Mouse (Mus musculus) E14TG2a.4 (cell line): ENCODE measurements around the gene Fry.

Experiments
- H3K27me3 ChIP-seq: 2 replicates; pipeline ENCODE4 v1.6.1; 2014; ENCODE audit warnings: low read length, control low read depth; ENCODE audit not compliant: insufficient read depth
- H3K36me3 ChIP-seq: 2 replicates; pipeline ENCODE4 v1.6.1; 2014; ENCODE audit warnings: low read length, control low read depth; ENCODE audit not compliant: insufficient read depth
- H3K4me1 ChIP-seq: replicated peaks from 2 replicates; pipeline ENCODE4 v1.6.1; 2014; ENCODE audit warnings: low read depth, low read length, control low read depth
- H3K4me3 ChIP-seq: replicated peaks from 2 replicates; pipeline ENCODE4 v1.5.1; 2014; ENCODE audit warnings: mild to moderate bottlenecking, low read length
- H3K9me3 ChIP-seq: 2 replicates; pipeline ENCODE4 v1.6.1; 2014; ENCODE audit warnings: low read length, control low read depth
- CTCF ChIP-seq: conservative IDR thresholded peaks from 2 replicates; pipeline ENCODE4 v1.5.1; 2014; ENCODE audit warnings: low read length
- NANOG ChIP-seq: IDR thresholded peaks from 2 replicates; pipeline ENCODE4 v1.6.1; 2014; ENCODE audit warnings: borderline replicate concordance, low read length, mixed read lengths
- POU5F1 ChIP-seq: IDR thresholded peaks from 2 replicates; pipeline ENCODE4 v1.6.1; 2014; ENCODE audit warnings: low read length, borderline replicate concordance

The Fry gene

DNA sequence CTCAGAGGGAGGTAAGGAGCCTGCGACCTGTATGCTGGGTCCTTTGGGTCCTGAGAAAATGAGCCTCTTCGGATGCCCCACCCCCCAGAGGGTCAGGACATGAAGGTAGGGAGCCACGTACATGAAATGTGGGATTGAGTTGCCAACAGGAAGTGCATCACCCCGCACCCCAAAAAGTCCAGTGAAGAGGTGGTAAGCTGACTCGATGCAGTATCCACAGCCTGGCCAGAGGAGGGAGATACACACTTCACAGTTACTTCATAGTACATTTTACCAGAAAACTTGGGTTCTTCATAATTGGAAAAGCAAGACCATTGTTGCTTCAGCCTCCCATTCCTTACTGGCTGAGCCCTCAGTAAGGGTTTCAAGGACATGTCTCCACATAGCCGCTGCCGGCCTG is 266.8 kb downstream of the Fry start:
- Histone ChIP-seq H3K36me3 (peaks cover 44% of the 10 kb centered on the region), H3K4me1 (no peaks in the 10 kb centered on the region), H3K4me3 (no peak overlapping the region), H3K9me3 (no peaks in the 10 kb centered on the region), H3K27me3 (no peaks in the 10 kb centered on the region)
- TF ChIP-seq POU5F1 (no peak), CTCF (no peak), NANOG (no peak)

DNA sequence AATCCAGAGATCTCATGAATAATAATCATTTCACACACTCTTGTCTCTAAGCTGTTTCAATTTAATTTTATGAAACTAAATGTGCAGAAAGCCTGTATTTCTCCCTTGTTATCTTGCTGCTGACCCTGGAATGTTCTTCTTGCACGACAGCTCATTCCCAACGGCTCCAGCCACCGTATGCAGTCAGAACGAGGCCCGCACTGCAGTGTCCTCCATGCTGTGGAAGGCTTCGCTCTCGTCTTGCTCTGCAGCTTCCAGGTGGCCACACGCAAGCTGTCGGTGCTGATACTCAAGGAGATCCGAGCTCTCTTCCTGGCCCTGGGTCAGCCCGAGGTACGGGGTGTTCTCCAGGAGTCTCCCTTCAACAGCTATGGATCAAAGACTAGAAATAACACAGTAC is 270.2 kb downstream of the Fry start:
- TF ChIP-seq NANOG (no peak), CTCF (no peak), POU5F1 (no peak)
- Histone ChIP-seq H3K4me3 (no peak overlapping the region), H3K36me3 (peaks cover 32% of the 10 kb centered on the region), H3K4me1 (no peaks in the 10 kb centered on the region), H3K27me3 (no peaks in the 10 kb centered on the region), H3K9me3 (no peaks in the 10 kb centered on the region)

DNA sequence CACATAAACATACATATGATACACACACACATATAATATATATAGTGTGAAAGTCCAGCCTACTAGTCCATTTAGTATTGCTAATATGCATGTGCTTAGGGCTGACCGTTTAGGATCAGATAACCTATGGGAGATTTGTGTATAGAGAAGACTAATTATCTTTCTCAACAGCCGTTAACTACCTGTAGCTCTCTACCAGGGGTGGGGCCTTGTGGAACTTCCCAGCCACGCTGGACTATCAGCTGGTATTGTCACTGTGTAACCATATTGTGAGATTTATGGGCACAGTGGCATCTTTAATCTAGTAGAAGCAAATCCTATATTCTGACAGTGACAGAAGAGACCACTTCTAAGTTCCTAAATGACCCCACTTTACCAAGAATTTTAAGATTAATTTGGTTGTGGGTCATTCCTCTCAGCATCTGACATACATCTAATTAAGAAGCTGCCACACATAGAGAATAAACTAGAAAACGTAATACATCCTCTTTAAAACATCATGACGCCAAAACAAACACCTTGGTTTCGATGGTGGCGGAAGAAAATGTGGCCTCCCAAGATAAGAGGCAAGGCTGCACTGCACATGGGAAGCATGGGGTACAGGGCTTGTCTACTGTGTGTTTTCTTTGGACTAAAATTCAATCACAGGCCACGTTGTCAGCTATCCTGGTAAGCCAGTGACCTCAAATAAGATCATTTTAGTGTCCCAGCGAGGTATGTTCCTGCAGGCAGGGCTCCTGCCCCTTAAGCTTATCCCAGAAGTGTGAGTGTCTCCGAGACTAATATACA is 271.3 kb downstream of the Fry start:
- H3K36me3 ChIP-seq: peaks cover 35% of the 10 kb centered on the region

DNA sequence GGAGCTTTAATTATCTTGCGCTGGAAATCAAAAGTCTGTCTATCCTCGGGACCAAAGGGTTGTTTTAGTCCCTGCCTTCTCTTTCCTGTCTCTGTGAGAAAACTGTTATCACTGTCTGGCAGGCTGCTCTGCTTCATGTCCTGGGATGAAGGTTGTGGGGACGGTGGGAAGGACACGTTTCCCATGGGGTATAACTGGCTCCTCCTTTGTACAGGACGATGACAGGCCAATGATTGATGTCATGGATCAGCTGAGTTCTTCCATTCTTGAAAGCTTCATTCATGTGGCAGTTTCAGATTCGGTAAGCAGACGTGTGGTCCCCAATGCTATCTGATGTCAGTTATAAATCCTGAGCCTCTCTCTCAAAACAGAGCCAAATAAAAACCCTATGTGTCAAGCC is 272.0 kb downstream of the Fry start:
- no peak overlapping the region for H3K4me3 ChIP-seq
- no peaks in the 10 kb centered on the region for H3K4me1 ChIP-seq
- TF ChIP-seq POU5F1 (no peak), CTCF (no peak), NANOG (no peak)
- peaks cover 36% of the 10 kb centered on the region for H3K36me3 ChIP-seq
- no peaks in the 10 kb centered on the region for H3K27me3 ChIP-seq
- H3K9me3 ChIP-seq: peaks cover 3% of the 10 kb centered on the region; the same call in 1 of the 2 replicates

More for the DNA sequence above, 271.3 kb downstream of the Fry start:
- Histone ChIP-seq H3K27me3 (no peaks in the 10 kb centered on the region), H3K4me3 (no peak overlapping the region), H3K4me1 (no peaks in the 10 kb centered on the region), H3K9me3 (peaks cover 3% of the 10 kb centered on the region; the same call in 1 of the 2 replicates)
- no peak for TF ChIP-seq POU5F1
- TF ChIP-seq CTCF: no peak
- TF ChIP-seq NANOG: no peak

DNA sequence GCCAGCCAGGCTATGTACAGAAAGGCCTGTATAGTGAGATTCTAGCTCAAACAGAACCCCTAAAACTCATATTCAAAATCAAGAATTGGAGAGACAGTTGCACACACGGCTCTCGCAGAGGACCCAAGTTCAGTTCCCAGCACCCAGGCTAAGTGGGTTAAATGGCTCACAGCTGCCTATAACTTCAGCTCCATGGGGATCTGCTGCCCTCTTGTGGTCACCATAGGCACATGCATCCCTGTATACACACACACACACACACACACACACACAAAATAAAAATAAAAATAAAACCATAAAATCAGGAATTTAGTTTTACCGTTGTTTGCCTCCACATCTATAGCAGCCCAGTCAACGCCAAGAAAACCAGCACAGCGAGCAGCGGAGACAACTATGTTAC is 276.2 kb downstream of the Fry start:
- H3K4me1 ChIP-seq: no peaks in the 10 kb centered on the region
- no peak overlapping the region for H3K4me3 ChIP-seq
- no peaks in the 10 kb centered on the region for H3K27me3 ChIP-seq
- H3K9me3 ChIP-seq: peaks cover 3% of the 10 kb centered on the region; the same call in 1 of the 2 replicates
- TF ChIP-seq CTCF (peak; percentile 29; the same call in 1 of the 2 replicates), NANOG (no peak), POU5F1 (no peak)
- peaks cover 22% of the 10 kb centered on the region for H3K36me3 ChIP-seq

DNA sequence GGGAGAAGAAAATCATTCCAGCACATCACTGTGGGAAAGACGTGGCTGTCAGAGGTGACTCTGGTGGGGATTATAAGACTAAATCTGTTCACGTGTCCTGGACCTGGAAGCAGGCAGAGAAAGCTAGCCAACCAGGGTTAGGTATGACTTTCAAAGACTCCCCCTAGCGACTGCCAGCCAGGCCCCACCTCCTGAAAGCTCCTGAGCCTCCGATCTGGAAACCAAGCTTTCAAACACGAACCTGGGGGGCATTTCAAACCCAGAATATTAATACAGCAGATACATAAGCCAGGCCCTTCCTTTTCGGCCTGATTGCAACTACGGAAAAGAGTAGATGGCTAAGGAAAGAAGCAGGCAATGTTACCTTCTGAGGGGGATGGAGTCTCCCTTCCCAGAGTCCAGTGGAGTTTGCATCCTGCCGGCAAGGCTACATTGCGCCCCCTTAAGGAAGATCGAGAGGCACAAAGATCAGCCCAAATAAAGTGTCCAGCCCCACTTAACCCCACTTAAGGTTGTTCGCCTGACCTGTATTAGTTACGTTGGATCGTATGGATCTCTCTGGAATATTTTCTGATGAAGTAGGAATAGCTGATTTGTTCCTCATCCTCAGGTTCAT is 284.5 kb downstream of the Fry start:
- Histone ChIP-seq H3K9me3 (no peaks in the 10 kb centered on the region), H3K4me1 (peaks cover 4% of the 10 kb centered on the region; the same call in 1 of the 2 replicates), H3K36me3 (peaks cover 25% of the 10 kb centered on the region), H3K27me3 (no peaks in the 10 kb centered on the region), H3K4me3 (peak overlapping the region; percentile 75)
- TF ChIP-seq POU5F1 (no peak), CTCF (peak; percentile 60), NANOG (no peak)

DNA sequence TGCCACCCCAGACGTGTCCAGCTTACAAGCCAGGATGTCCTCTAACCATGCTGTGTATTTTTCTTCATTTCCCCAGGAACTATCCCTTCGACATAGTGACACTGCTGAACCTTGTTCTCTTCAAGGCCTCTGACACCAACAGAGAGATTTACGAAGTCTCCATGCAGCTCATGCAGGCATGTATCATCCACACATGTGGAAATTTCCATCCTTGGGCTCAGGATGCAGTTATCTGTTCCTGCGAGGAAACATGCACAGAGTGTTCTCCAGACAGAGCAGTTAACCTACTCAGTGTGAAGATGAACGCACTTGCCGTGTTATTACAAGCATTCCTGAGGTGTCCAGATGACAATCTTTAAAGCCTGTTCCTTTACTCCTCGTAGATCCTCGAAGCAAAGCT is 286.4 kb downstream of the Fry start:
- Histone ChIP-seq H3K4me1 (peaks cover 16% of the 10 kb centered on the region), H3K4me3 (no peak overlapping the region), H3K9me3 (no peaks in the 10 kb centered on the region), H3K27me3 (no peaks in the 10 kb centered on the region), H3K36me3 (peaks cover 20% of the 10 kb centered on the region)
- TF ChIP-seq NANOG: no peak
- TF ChIP-seq CTCF: no peak
- no peak for TF ChIP-seq POU5F1

DNA sequence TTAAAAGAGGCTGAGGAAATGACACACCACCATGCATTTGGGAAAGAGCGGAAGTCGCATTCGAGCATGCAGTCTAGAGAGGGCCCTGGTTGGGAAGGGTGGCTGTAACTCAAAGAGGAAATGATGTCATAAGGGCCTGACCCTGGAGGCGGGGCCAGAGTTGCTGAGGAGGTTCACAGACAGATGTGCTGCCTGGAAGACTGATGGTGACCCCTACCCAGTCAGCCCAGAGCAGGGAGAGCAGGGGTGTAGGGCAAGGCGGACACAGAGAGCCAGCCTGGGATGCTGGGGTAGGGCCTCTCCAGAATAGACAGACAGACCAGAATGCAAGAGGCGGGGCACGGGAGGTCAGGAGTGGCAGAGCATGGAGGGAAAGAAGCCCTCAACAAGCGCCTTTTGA is 290.5 kb downstream of the Fry start:
- H3K4me3 ChIP-seq: peak overlapping the region; percentile 71

More for the DNA sequence above, 290.5 kb downstream of the Fry start:
- peaks cover 14% of the 10 kb centered on the region for H3K4me1 ChIP-seq
- H3K36me3 ChIP-seq: peaks cover 7% of the 10 kb centered on the region
- TF ChIP-seq POU5F1: no peak
- TF ChIP-seq CTCF: no peak
- TF ChIP-seq NANOG: no peak
- no peaks in the 10 kb centered on the region for H3K27me3 ChIP-seq
- no peaks in the 10 kb centered on the region for H3K9me3 ChIP-seq
